Mouse (Mus musculus) lung, postnatal 0 days (tissue): Measurements from ENCODE around the gene Mark2.

Experiments used
- CTCF ChIP-seq: IDR thresholded peaks from 2 replicates; pipeline ENCODE4 v1.5.1; 2016; ENCODE audit warnings: antibody characterized with exemption, mild to moderate bottlenecking
- EP300 ChIP-seq: IDR thresholded peaks from 2 replicates; pipeline ENCODE4 v1.6.1; 2016; ENCODE audit warnings: antibody characterized with exemption, mild to moderate bottlenecking, control low read depth

GRCm38 (mm10) chr19:7236011-7236410, 105.6 kb downstream of the Mark2 start:
- TF ChIP-seq CTCF (no peak), EP300 (no peak)
